Mouse (Mus musculus) MEL (cell line): ENCODE results near the gene Hccs.

Experiments used
- CHD2 ChIP-seq: IDR thresholded peaks from 2 replicates; pipeline ENCODE4 v1.6.1; 2011; ENCODE audit warnings: low read length, improper control_type of control experiment
- CTCF ChIP-seq, 3 experiments: IDR thresholded peaks in 2 of 3; conservative IDR thresholded peaks in 1 of 3; 2 replicates each; pipeline ENCODE4 v1.5.1; 2011 to 2012; ENCODE audit warnings: low read length in 3 of 3, low read depth in 2 of 3, mild to moderate bottlenecking in 2 of 3, improper control_type of control experiment in 1 of 3, inconsistent platforms in 1 of 3, mixed read lengths in 1 of 3, moderate library complexity in 1 of 3; ENCODE audit not compliant: control insufficient read depth in 1 of 3, insufficient read depth in 1 of 3, poor library complexity in 1 of 3, severe bottlenecking in 1 of 3
- EP300 ChIP-seq, 2 experiments: IDR thresholded peaks; 2 replicates each; pipeline ENCODE4 v1.6.1; 2011; ENCODE audit warnings: improper control_type of control experiment in 2 of 2, low read length in 2 of 2, low read depth in 1 of 2, mild to moderate bottlenecking in 1 of 2

GRCm38 (mm10) chrX:169319945-169320667, at the start of gene Hccs:
- no peak for TF ChIP-seq EP300 (IDR thresholded peaks at IDR 0.05; ENCODE audit: low read depth in 1 of 2, low read length in 2 of 2)
- no peak for TF ChIP-seq CHD2
- TF ChIP-seq CTCF (IDR thresholded peaks at IDR 0.05 in 2 of 3, conservative IDR thresholded peaks at IDR 0.05 in 1 of 3; ENCODE audit: control insufficient read depth in 1 of 3, insufficient read depth in 1 of 3, low read depth in 2 of 3, low read length in 3 of 3, poor library complexity in 1 of 3, severe bottlenecking in 1 of 3): no peak
